Mouse (Mus musculus): ENCODE results near the gene Ddi1.

DNA sequence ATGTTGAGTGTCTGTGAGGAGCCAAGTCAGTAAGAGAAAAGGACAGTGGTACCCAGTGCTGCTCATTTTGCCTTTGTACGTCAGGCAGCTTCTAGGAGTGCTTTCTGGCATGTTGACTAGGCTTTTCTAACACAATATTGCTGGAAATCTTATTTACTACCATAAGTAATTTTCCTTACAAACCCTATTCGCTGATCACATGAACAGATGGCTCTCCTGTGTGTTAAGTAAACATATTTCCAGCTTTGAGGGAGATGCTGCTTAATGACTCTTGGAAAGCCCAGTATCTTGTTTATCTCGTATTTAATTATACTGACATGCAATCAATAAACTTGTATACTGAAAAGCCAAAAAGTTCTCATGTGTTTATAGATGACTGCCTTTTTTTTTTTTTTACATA is 32.4 kb upstream of the Ddi1 start:
- TF ChIP-seq CTCF (IDR thresholded peaks at IDR 0.05; ENCODE audit: control insufficient read depth, insufficient read depth, insufficient read length) (no peak), MAX (IDR thresholded peaks at IDR 0.05) (no peak), FOSL1 (IDR thresholded peaks at IDR 0.05; ENCODE audit: insufficient read depth, low read length, poor library complexity, severe bottlenecking) (no peak), MYOG (IDR thresholded peaks at IDR 0.05; ENCODE audit: control insufficient read depth, extremely low read depth, insufficient read length) (no peak), USF1 (IDR thresholded peaks at IDR 0.05; ENCODE audit: low read depth) (no peak)

All from C2C12 (cell line).